Mouse (Mus musculus): ENCODE measurements around the gene Oas1h. TPM values are rescaled to one million over a fixed set of nuclear protein-coding genes. Genes with fewer than 3 reads are reported as not detected.
"Not testable (repeated sequence)": the region's sequence is repeated elsewhere in the genome, so short reads cannot be mapped to it uniquely, and the experiment has no call there.

Gene Oas1h
- polyA plus RNA-seq, 1 experiment: not detected

GRCm38 (mm10) chr5:120914204-120914603 is 53.0 kb downstream of the Oas1h start, which contains the start of gene Oas1d:
TSS of gene Oas1d (plus strand) at chr5:120914536.
- WGBS: 46% methylated on average over 8 of the region's 8 CpGs
- DNase-seq (ENCODE audit: low read depth, low spot score): not testable (repeated sequence)

DNA sequence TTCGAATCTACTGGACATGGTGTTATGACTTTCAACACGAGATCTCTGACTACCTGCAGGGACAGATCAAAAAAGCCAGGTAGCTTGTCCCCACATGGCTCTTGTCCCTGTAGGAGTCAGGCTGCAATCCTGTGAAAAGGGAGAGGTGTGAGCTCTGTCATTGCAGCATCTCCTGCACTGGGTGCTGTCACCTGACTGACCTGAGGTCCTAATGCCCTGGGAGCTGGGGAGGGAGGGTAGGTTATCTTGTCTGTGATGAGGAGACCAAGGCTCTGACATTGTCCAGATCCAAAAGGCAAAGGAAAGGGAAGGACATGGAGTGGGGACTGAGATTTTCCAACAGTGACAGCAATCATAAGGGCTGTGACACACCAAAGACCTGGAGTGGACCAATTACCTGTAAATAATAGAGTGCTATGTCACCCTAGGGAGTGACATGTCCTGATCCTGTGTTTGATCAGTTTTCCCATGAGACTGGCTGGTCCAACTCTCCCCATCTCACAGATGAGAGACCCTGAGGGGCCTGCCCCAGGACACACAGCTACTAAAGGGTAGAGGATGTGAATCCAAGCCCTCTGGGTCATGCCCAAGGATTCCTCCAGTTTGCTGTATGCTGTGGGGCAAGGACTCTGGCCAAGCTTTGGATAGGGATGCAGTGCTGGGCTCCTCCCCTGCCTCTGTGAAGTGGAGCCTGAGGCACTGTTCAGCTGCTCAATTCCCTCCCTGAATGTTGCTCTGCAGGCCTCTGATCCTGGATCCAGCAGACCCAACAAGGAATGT is 58.1 kb downstream of the Oas1h start:
- 77% methylated on average over 2 of the region's 2 CpGs for WGBS
- not testable (repeated sequence) for DNase-seq (ENCODE audit: low read depth, low spot score)

DNA sequence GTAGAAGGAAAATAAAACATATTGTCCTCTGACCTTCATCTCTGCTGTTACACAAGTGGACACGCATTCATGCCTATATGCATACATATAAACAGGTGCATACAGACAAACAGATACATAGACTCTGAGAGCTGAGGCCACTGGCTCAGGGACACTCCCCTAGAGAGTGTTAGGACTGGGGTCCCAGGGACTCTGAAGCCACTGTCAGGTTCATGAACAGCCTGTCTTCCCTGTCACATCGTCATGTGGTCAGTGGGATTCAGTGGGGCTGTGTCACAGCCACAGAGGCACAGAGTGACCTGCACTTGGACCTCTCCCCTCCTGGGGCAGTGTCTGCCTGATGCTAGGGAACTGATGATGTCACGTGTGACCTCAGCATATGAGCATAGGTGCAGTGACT is 59.1 kb downstream of the Oas1h start:
- DNase-seq (ENCODE audit: low read depth, low spot score): no peak
- 81% methylated on average over 3 of the region's 3 CpGs for WGBS

Other genes starting within 250 kb of the Oas1h start
- gene Rita1, start 248.8 kb upstream of the Oas1h start, polyA plus RNA-seq (2012; rRNA removed): 12.4 and 13.2 TPM in 2 replicates
- 35.2 and 40.2 TPM in 2 replicates for gene Ddx54, start 248.7 kb upstream of the Oas1h start, polyA plus RNA-seq (2012; rRNA removed)
- not detected in 2 replicates for gene Cfap73, start 227.2 kb upstream of the Oas1h start, polyA plus RNA-seq (2012; rRNA removed)
- gene Rasal1, start 212.6 kb upstream of the Oas1h start, polyA plus RNA-seq (2012; rRNA removed): 0.79 and 1.2 TPM in 2 replicates
- 19.7 and 20.8 TPM in 2 replicates for gene Dtx1, start 149.5 kb upstream of the Oas1h start, polyA plus RNA-seq (2012; rRNA removed)
- gene Oas2, start 111.6 kb upstream of the Oas1h start, polyA plus RNA-seq (2012; rRNA removed): 3.9 and 6.4 TPM in 2 replicates
- 10.9 and 36.1 TPM in 2 replicates for gene Oas3, start 83.8 kb upstream of the Oas1h start, polyA plus RNA-seq (2012; rRNA removed)
- 0.06 and 0.75 TPM in 2 replicates for gene Oas1e, start 65.9 kb upstream of the Oas1h start, polyA plus RNA-seq (2012; rRNA removed)
- gene Oas1c, start 48.9 kb upstream of the Oas1h start, polyA plus RNA-seq (2012; rRNA removed): 1.5 and 1.7 TPM in 2 replicates
- gene Oas1f, start 14.1 kb upstream of the Oas1h start, polyA plus RNA-seq (2012; rRNA removed): 0.62 and 1.3 TPM in 2 replicates
- gene Oas1g, start 26.2 kb downstream of the Oas1h start, polyA plus RNA-seq (2012; rRNA removed): 19.2 and 41.4 TPM in 2 replicates
- gene Oas1a, start 46.1 kb downstream of the Oas1h start, polyA plus RNA-seq (2012; rRNA removed): 33.1 and 61.0 TPM in 2 replicates
- 0.22 and 0.42 TPM in 2 replicates for gene Oas1d, start 53.1 kb downstream of the Oas1h start, polyA plus RNA-seq (2012; rRNA removed)
- 0.31 and 0.33 TPM in 2 replicates for gene Rph3a, start 148.7 kb downstream of the Oas1h start, polyA plus RNA-seq (2012; rRNA removed)